Mouse (Mus musculus) C2C12 (cell line): ENCODE data around the gene Nap1l5. TPM values are rescaled to one million over a fixed set of nuclear protein-coding genes. Genes with fewer than 3 reads are reported as not detected.

Experiments
- H3K27me3 ChIP-seq: one replicate; pipeline ENCODE4 v1.6.1; 2011; ENCODE audit not compliant: control insufficient read depth, insufficient read depth, insufficient read length
- H3K36me3 ChIP-seq: one replicate; pipeline ENCODE4 v1.6.1; 2011; ENCODE audit not compliant: control insufficient read depth, insufficient read depth
- H3K4me3 ChIP-seq: one replicate; pipeline ENCODE4 v1.5.1; 2011; ENCODE audit warnings: mild to moderate bottlenecking, control low read depth; ENCODE audit not compliant: poor library complexity, insufficient read depth, severe bottlenecking
- H3K79me2 ChIP-seq: one replicate; pipeline ENCODE4 v1.6.1; 2011; ENCODE audit not compliant: control insufficient read depth, insufficient read depth
- H3K79me3 ChIP-seq: one replicate; pipeline ENCODE4 v1.6.1; 2011; ENCODE audit warnings: low read depth, control low read depth
- H3ac ChIP-seq: one replicate; pipeline ENCODE3; 2011; ENCODE audit warnings: low read depth; ENCODE audit not compliant: control insufficient read depth, insufficient read length
- FOSL1 ChIP-seq: IDR thresholded peaks from one replicate; pipeline ENCODE4 v1.8.0; 2011; ENCODE audit warnings: mild to moderate bottlenecking, low read length; ENCODE audit not compliant: poor library complexity, insufficient read depth, severe bottlenecking
- MAX ChIP-seq: IDR thresholded peaks from one replicate; pipeline ENCODE4 v1.6.1; 2011; ENCODE audit warnings: mild to moderate bottlenecking, control low read depth
- MYOD1 ChIP-seq: IDR thresholded peaks from one replicate; pipeline ENCODE4 v1.6.1; 2011; ENCODE audit warnings: low read depth; ENCODE audit not compliant: control insufficient read depth, insufficient read length
- USF1 ChIP-seq: IDR thresholded peaks from one replicate; pipeline ENCODE4 v1.6.1; 2011; ENCODE audit warnings: low read depth, mild to moderate bottlenecking, control low read depth, moderate library complexity
- polyA plus RNA-seq: library from polyadenylated mRNA; unstranded; fragments of >200 nt; fragmentation: generic; extraction: Trizol; gene quantifications from one replicate; pipeline ENCODE4 v1.2.1, GENCODE M21; 2012; ENCODE audit warnings: missing spikeins

The Nap1l5 gene
- polyA plus RNA-seq, 1 experiment: 0.04 TPM

- Histone ChIP-seq H3ac (no peak overlapping the region), H3K4me3 (no peak overlapping the region), H3K27me3 (no peaks in the 10 kb centered on the region), H3K79me3 (no peaks in the 10 kb centered on the region), H3K36me3 (no peaks in the 10 kb centered on the region), H3K79me2 (no peaks in the 10 kb centered on the region)
- TF ChIP-seq USF1 (no peak), MYOD1 (no peak), FOSL1 (no peak), MAX (no peak)
These were observed 51.1 kb downstream of the Nap1l5 start for GRCm38 (mm10) chr6:58855676-58856367.

Other genes starting within 250 kb of the Nap1l5 start
- gene Herc3, start 75.6 kb downstream of the Nap1l5 start, polyA plus RNA-seq: 5.2 TPM
- 0.12 TPM for gene Fam13a, start 117.5 kb upstream of the Nap1l5 start, polyA plus RNA-seq